Mouse (Mus musculus): ENCODE results near the gene Fkbp9. TPM values are rescaled to one million over a fixed set of nuclear protein-coding genes. Genes with fewer than 3 reads are reported as not detected.
A peak's percentile ranks its signal among the peaks of the same experiment; 100 is the strongest.

Gene Fkbp9
- polyA plus RNA-seq, 1 experiment = 211 TPM

DNA sequence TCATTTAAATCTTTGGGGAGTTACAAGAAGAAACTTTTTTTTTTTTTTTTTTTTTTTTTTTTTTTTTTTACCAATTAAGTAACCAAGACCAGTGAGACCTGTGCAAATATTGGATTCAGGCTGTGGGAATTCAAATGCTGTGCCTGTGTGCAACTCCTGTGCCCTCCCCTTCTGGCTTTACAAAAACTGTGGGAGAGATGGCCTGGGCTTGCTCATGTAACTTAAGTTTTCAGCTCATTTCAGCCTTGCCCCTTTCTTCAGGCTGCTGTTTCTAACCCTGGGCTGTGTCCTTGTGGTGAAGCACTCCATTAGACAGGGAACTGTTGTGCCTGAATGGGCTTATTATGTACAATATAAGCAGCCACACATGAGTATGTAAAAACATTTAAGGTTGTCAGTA is 971 bp downstream of the Fkbp9 start:
- Histone ChIP-seq H3K27ac (ENCODE audit: insufficient read depth, low read length) (no peak overlapping the region), H3K4me3 (ENCODE audit: low read depth, low read length) (peak overlapping the region; percentile 96), H3K9me3 (replicated peaks; ENCODE audit: control insufficient read depth, insufficient read depth, low read length, poor library complexity, severe bottlenecking) (no peaks in the 10 kb centered on the region), H3K4me1 (ENCODE audit: control insufficient read depth, insufficient read depth, low read length) (no peaks in the 10 kb centered on the region), H3K27me3 (ENCODE audit: control insufficient read depth, insufficient read depth, low read length, poor library complexity, severe bottlenecking) (no peaks in the 10 kb centered on the region), H3K36me3 (ENCODE audit: control insufficient read depth, insufficient read depth, low read length, poor library complexity, severe bottlenecking) (peaks cover 11% of the 10 kb centered on the region), H3K9ac (ENCODE audit: low read depth, poor library complexity, severe bottlenecking) (peak overlapping the region; percentile 90)
- no peak for TF ChIP-seq CTCF (IDR thresholded peaks at IDR 0.05; ENCODE audit: low read depth, low read length)
- TF ChIP-seq EP300 (IDR thresholded peaks at IDR 0.05; ENCODE audit: insufficient read depth, low read depth, low read length) = no peak
- no peak for TF ChIP-seq POLR2A (IDR thresholded peaks at IDR 0.05; ENCODE audit: insufficient read depth, low read length)

DNA sequence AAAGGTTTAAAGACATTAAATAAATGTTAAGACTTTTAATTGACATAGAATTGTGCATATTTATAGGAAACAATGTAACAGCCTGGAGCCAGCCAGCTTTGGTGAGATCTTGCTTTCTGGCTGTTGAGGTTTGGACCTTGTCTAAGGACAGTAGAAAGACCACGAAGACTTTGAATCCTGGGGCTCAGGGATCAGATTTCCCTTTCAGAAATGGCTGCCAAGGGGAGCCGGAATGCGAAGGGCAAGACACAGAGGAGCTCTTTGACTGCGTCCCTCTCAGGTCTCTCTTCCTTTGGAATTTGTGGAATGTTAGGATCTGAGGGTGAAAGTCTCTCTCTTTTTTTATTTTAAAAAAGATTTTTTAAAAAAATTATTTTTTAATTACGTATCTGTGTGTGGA is 2.9 kb downstream of the Fkbp9 start:
- H3K27ac ChIP-seq (ENCODE audit: insufficient read depth, low read length) = peak overlapping the region; percentile 80

DNA sequence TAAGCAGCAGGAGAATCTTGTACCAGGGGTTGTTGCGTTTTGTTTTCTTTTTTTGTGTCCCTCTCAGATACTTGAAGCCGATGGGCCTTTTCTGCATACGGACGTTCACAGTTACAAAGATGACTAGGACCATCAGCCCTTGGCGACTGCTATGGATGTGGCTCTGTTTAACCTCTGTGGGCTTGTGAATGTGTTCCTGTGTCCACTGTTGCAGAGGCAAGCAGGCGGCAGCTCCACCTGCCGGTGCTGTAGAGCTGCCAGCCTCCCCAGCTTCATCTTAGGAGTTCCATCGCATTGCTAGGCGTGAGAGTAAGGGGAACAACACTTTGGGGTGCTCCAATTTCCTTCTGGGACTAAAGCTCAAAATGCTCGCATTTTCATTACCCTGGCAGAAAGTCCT is 3.7 kb downstream of the Fkbp9 start:
- H3K36me3 ChIP-seq (ENCODE audit: control insufficient read depth, insufficient read depth, low read length, poor library complexity, severe bottlenecking) = peaks cover 16% of the 10 kb centered on the region
- TF ChIP-seq EP300 (IDR thresholded peaks at IDR 0.05; ENCODE audit: insufficient read depth, low read depth, low read length) (no peak), CTCF (IDR thresholded peaks at IDR 0.05; ENCODE audit: low read depth, low read length) (peak; percentile 67)
- no peaks in the 10 kb centered on the region for H3K4me1 ChIP-seq (ENCODE audit: control insufficient read depth, insufficient read depth, low read length)
- H3K27ac ChIP-seq (ENCODE audit: insufficient read depth, low read length) = peak overlapping the region; percentile 80
- no peaks in the 10 kb centered on the region for H3K27me3 ChIP-seq (ENCODE audit: control insufficient read depth, insufficient read depth, low read length, poor library complexity, severe bottlenecking)
- peak overlapping the region; percentile 57 for H3K4me3 ChIP-seq (ENCODE audit: low read depth, low read length)
- no peaks in the 10 kb centered on the region for H3K9me3 ChIP-seq (replicated peaks; ENCODE audit: control insufficient read depth, insufficient read depth, low read length, poor library complexity, severe bottlenecking)
- peak overlapping the region; percentile 88 for H3K9ac ChIP-seq (ENCODE audit: low read depth, poor library complexity, severe bottlenecking)

More for the DNA sequence above, 2.9 kb downstream of the Fkbp9 start:
- Histone ChIP-seq H3K4me3 (ENCODE audit: low read depth, low read length) (peak overlapping the region; percentile 57), H3K9me3 (replicated peaks; ENCODE audit: control insufficient read depth, insufficient read depth, low read length, poor library complexity, severe bottlenecking) (no peaks in the 10 kb centered on the region), H3K36me3 (ENCODE audit: control insufficient read depth, insufficient read depth, low read length, poor library complexity, severe bottlenecking) (peaks cover 11% of the 10 kb centered on the region), H3K27me3 (ENCODE audit: control insufficient read depth, insufficient read depth, low read length, poor library complexity, severe bottlenecking) (no peaks in the 10 kb centered on the region), H3K4me1 (ENCODE audit: control insufficient read depth, insufficient read depth, low read length) (no peaks in the 10 kb centered on the region), H3K9ac (ENCODE audit: low read depth, poor library complexity, severe bottlenecking) (peak overlapping the region; percentile 88)
- TF ChIP-seq CTCF (IDR thresholded peaks at IDR 0.05; ENCODE audit: low read depth, low read length) = no peak
- TF ChIP-seq POLR2A (IDR thresholded peaks at IDR 0.05; ENCODE audit: insufficient read depth, low read length) = no peak
- no peak for TF ChIP-seq EP300 (IDR thresholded peaks at IDR 0.05; ENCODE audit: insufficient read depth, low read depth, low read length)

DNA sequence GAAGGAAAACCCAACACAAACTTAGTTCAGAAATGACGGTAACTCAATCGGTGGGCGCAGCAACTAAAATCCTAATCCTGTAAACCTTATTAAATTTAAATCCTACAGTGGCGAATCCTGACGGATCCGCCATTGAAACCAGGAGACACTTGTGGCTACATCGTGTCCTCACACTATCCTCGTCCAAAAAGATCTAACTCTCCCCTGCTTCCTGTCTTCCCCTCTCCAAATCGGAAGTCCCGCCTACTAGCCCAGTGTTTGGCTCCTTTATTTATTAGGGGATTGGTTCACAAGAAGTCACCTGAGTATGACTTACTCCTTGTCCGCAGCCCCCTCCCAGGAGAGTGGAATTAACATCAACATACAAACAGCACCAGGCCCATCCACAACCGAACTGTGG is 5.3 kb downstream of the Fkbp9 start:
- H3K9me3 ChIP-seq (replicated peaks; ENCODE audit: control insufficient read depth, insufficient read depth, low read length, poor library complexity, severe bottlenecking) = no peaks in the 10 kb centered on the region
- H3K27ac ChIP-seq (ENCODE audit: insufficient read depth, low read length) = 0 out of 2 replicates have a peak overlapping the region, but pooled peaks have one; percentile 22
- H3K4me1 ChIP-seq (ENCODE audit: control insufficient read depth, insufficient read depth, low read length) = no peaks in the 10 kb centered on the region
- peak overlapping the region; percentile 99 for H3K4me3 ChIP-seq (ENCODE audit: low read depth, low read length)
- H3K9ac ChIP-seq (ENCODE audit: low read depth, poor library complexity, severe bottlenecking) = peak overlapping the region; percentile 88
- H3K36me3 ChIP-seq (ENCODE audit: control insufficient read depth, insufficient read depth, low read length, poor library complexity, severe bottlenecking) = peaks cover 16% of the 10 kb centered on the region
- no peak for TF ChIP-seq CTCF (IDR thresholded peaks at IDR 0.05; ENCODE audit: low read depth, low read length)
- TF ChIP-seq POLR2A (IDR thresholded peaks at IDR 0.05; ENCODE audit: insufficient read depth, low read length) = peak; percentile 50
- H3K27me3 ChIP-seq (ENCODE audit: control insufficient read depth, insufficient read depth, low read length, poor library complexity, severe bottlenecking) = no peaks in the 10 kb centered on the region

DNA sequence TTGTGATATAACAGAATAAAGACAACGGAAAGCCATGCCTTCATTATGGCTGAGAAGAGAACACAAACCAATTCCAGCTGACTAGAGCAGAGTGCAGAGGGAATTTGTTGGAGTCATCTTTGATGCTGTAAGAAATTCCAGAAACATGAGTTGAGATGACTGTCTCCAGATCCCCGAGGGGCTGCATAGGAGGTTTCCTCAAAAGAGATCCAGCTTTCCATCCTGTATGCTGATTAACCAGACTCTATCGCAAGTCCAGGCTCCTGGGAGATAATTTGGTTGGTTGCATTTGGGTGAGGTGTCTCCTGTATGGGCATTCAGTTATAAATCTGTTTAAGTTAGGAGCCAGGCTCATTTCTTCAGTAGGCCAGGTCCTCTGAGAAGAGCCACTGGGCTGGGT is 5.8 kb downstream of the Fkbp9 start:
- peak overlapping the region; percentile 1; the same call in 1 of the 2 replicates for H3K27ac ChIP-seq (ENCODE audit: insufficient read depth, low read length)
- no peaks in the 10 kb centered on the region for H3K4me1 ChIP-seq (ENCODE audit: control insufficient read depth, insufficient read depth, low read length)
- H3K9me3 ChIP-seq (replicated peaks; ENCODE audit: control insufficient read depth, insufficient read depth, low read length, poor library complexity, severe bottlenecking) = no peaks in the 10 kb centered on the region
- peak overlapping the region; percentile 8 for H3K4me3 ChIP-seq (ENCODE audit: low read depth, low read length)
- TF ChIP-seq EP300 (IDR thresholded peaks at IDR 0.05; ENCODE audit: insufficient read depth, low read depth, low read length) = no peak
- no peak for TF ChIP-seq POLR2A (IDR thresholded peaks at IDR 0.05; ENCODE audit: insufficient read depth, low read length)
- TF ChIP-seq CTCF (IDR thresholded peaks at IDR 0.05; ENCODE audit: low read depth, low read length) = no peak
- H3K36me3 ChIP-seq (ENCODE audit: control insufficient read depth, insufficient read depth, low read length, poor library complexity, severe bottlenecking) = peaks cover 16% of the 10 kb centered on the region
- no peaks in the 10 kb centered on the region for H3K27me3 ChIP-seq (ENCODE audit: control insufficient read depth, insufficient read depth, low read length, poor library complexity, severe bottlenecking)
- peak overlapping the region; percentile 48; the same call in 1 of the 2 replicates for H3K9ac ChIP-seq (ENCODE audit: low read depth, poor library complexity, severe bottlenecking)

DNA sequence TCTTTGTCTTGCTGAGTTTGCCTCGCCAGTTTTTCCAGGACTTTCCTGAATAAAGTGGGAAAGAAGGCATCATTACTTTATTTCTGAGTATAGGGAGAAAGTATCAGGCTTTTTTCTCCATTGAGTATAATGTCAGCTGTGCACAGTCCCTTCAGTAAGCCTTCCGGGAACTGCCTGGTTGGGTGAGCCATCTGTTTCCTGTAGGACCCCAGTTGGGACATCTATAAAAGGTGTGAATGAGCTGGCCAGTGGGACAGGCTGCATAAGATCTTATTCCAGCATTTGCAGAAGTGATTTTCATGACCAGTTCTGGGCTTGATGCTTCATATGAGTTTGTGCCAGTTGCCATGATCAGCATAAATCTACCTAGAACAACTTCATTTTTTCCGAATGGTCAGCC is 11.4 kb downstream of the Fkbp9 start:
- no peak for TF ChIP-seq CTCF (IDR thresholded peaks at IDR 0.05; ENCODE audit: low read depth, low read length)
- TF ChIP-seq POLR2A (IDR thresholded peaks at IDR 0.05; ENCODE audit: insufficient read depth, low read length) = no peak
- TF ChIP-seq EP300 (IDR thresholded peaks at IDR 0.05; ENCODE audit: insufficient read depth, low read depth, low read length) = no peak
- H3K9me3 ChIP-seq (replicated peaks; ENCODE audit: control insufficient read depth, insufficient read depth, low read length, poor library complexity, severe bottlenecking) = no peaks in the 10 kb centered on the region
- no peak overlapping the region for H3K9ac ChIP-seq (ENCODE audit: low read depth, poor library complexity, severe bottlenecking)
- H3K36me3 ChIP-seq (ENCODE audit: control insufficient read depth, insufficient read depth, low read length, poor library complexity, severe bottlenecking) = 0 out of 2 replicates have a peak, but pooled peaks cover 12% of the 10 kb centered on the region
- H3K27me3 ChIP-seq (ENCODE audit: control insufficient read depth, insufficient read depth, low read length, poor library complexity, severe bottlenecking) = no peaks in the 10 kb centered on the region
- no peak overlapping the region for H3K27ac ChIP-seq (ENCODE audit: insufficient read depth, low read length)
- H3K4me1 ChIP-seq (ENCODE audit: control insufficient read depth, insufficient read depth, low read length) = no peaks in the 10 kb centered on the region
- H3K4me3 ChIP-seq (ENCODE audit: low read depth, low read length) = no peak overlapping the region
